Mouse (Mus musculus): ENCODE data around the gene Vmn2r-ps130. TPM values are rescaled to one million over a fixed set of nuclear protein-coding genes. Genes with fewer than 3 reads are reported as not detected.

Gene Vmn2r-ps130
- polyA plus RNA-seq (2017; shearing (Covaris generic)): 0.06 TPM

DNA sequence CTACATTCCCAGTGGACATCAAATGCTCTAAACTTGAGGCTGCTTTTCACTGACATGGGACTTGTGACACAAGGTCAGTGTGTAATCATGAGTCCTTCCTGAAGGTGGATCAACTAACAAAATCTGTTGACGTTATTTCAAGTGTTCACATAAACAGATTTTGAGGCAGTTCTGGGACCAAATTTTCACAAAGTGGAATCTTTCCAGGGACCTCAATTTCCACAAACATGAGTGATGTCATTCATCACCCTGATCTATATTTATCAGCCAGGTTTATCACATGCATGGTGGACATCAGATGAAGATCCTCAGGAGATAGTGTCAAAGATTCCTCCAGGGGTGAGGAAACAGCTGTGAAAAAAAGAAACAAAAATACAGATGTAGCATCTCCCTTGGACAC, at the start of gene Vmn2r-ps130:
Gene Vmn2r-ps130, plus strand, starts transcription at position 301 of the 400 bp plus-strand sequence.

Other genes starting within 250 kb of the Vmn2r-ps130 start
- 16.6 TPM for gene Zfp945, start 194.0 kb upstream of the Vmn2r-ps130 start, polyA plus RNA-seq (2017; shearing (Covaris generic))
- gene Vmn2r113, start 118.2 kb upstream of the Vmn2r-ps130 start, polyA plus RNA-seq (2017; shearing (Covaris generic)): 0.38 TPM
- 4.4 TPM for gene Zfp40, start 132.1 kb downstream of the Vmn2r-ps130 start, polyA plus RNA-seq (2017; shearing (Covaris generic))